Comparison of ENCODE assay signal across 28 mouse cellular contexts in genomic region chr9:52181419-52181818, GRCm38 (mm10). TPM values are rescaled to one million over a fixed set of nuclear protein-coding genes. Genes with fewer than 3 reads are reported as not detected.
A peak's percentile ranks its signal among the peaks of the same experiment; 100 is the strongest.
DNase-seq lines count a peak whose midpoint lies in the region; ATAC-seq and TF ChIP-seq lines count a peak whose summit lies in the region.
"Had no signal": no experiment of that assay in that cellular context is flagged by ENCODE, and none has a peak within 500 bp of the region (broad histone marks: within the 10 kb centered on the region; RNA-seq: fewer than 3 reads in every experiment).

No protein-coding gene starts in this region.

- H3K9ac ChIP-seq in kidney, postnatal 0 days (ENCODE audit: low read depth, low read length) = no peak overlapping the region
- H3K9ac ChIP-seq: forebrain, embryonic 13.5 days; hindbrain, embryonic 15.5 days; liver, embryonic 12.5 days; liver, postnatal 0 days; neural tube, embryonic 15.5 days had no signal

- no peak overlapping the region for H3K4me2 ChIP-seq in kidney, postnatal 0 days (ENCODE audit: low read length)
- H3K4me2 ChIP-seq: forebrain, embryonic 13.5 days; hindbrain, embryonic 15.5 days; liver, embryonic 12.5 days; neural tube, embryonic 15.5 days had no signal

- peak; percentile 54 for ATAC-seq in kidney, postnatal 0 days (replicated peaks; ENCODE audit: low FRiP score, low read depth)
- ATAC-seq in G1E (ENCODE audit: extremely low read depth, insufficient number of reproducible peaks, low FRiP score, poor library complexity, severe bottlenecking) = 0 out of 2 replicates have a peak, but pooled peaks have one; percentile 15
- ATAC-seq in granulocyte monocyte progenitor cell, adult 5-6 weeks (replicated peaks; ENCODE audit: poor library complexity, severe bottlenecking) = peak; percentile 56
- no peak for ATAC-seq in monocyte, adult 5-6 weeks (replicated peaks; ENCODE audit: insufficient number of reproducible peaks, low FRiP score, low TSS enrichment, poor library complexity, severe bottlenecking)
- ATAC-seq: activated CD4-positive, CD25-positive, alpha-beta regulatory T cell, adult 4 months; forebrain, embryonic 13.5 days; inflammation-experienced regulatory T-cells, adult 6 months; liver, embryonic 12.5 days; liver, postnatal 0 days had no signal

- WGBS in kidney, postnatal 0 days = 43% methylated on average over 2 of the region's 2 CpGs
- WGBS in embryonic facial prominence, embryonic 10.5 days = 81% methylated on average over 2 of the region's 2 CpGs

- no peaks in the 10 kb centered on the region for H3K36me3 ChIP-seq in kidney, postnatal 0 days (ENCODE audit: insufficient read depth, low read length)
- no peaks in the 10 kb centered on the region for H3K36me3 ChIP-seq in G1E (replicated peaks)
- no peaks in the 10 kb centered on the region for H3K36me3 ChIP-seq in embryonic facial prominence, embryonic 10.5 days (replicated peaks)
- H3K36me3 ChIP-seq: hindbrain, embryonic 10.5 days; hindbrain, embryonic 15.5 days; liver, embryonic 12.5 days; neural tube, embryonic 15.5 days had no signal

- no peak overlapping the region for H3K4me3 ChIP-seq in kidney, postnatal 0 days (replicated peaks; ENCODE audit: low read depth, low read length)
- H3K4me3 ChIP-seq in G1E (ENCODE audit: low read depth, low read length) = no peak overlapping the region
- H3K4me3 ChIP-seq in embryonic facial prominence, embryonic 10.5 days = no peak overlapping the region
- H3K4me3 ChIP-seq: forebrain, embryonic 13.5 days; hindbrain, embryonic 10.5 days; hindbrain, embryonic 15.5 days; liver, embryonic 12.5 days; neural tube, embryonic 15.5 days had no signal

- H3K27ac ChIP-seq in kidney, postnatal 0 days = no peak overlapping the region
- H3K27ac ChIP-seq in embryonic facial prominence, embryonic 10.5 days (replicated peaks) = no peak overlapping the region
- H3K27ac ChIP-seq: forebrain, embryonic 13.5 days; hindbrain, embryonic 10.5 days; hindbrain, embryonic 15.5 days; liver, embryonic 12.5 days; neural tube, embryonic 15.5 days; stomach, postnatal 0 days had no signal

- H3K4me1 ChIP-seq in kidney, postnatal 0 days (replicated peaks; ENCODE audit: insufficient read depth, low read length) = no peaks in the 10 kb centered on the region
- peaks cover 22% of the 10 kb centered on the region for H3K4me1 ChIP-seq in G1E (ENCODE audit: insufficient read depth, low read depth, low read length)
- peaks cover 3% of the 10 kb centered on the region; the same call in 1 of the 2 replicates for H3K4me1 ChIP-seq in embryonic facial prominence, embryonic 10.5 days
- H3K4me1 ChIP-seq: forebrain, embryonic 13.5 days; hindbrain, embryonic 10.5 days; hindbrain, embryonic 15.5 days; neural tube, embryonic 15.5 days had no signal

- no peaks in the 10 kb centered on the region for H3K9me3 ChIP-seq in kidney, postnatal 0 days (replicated peaks; ENCODE audit: low read length)
- no peaks in the 10 kb centered on the region for H3K9me3 ChIP-seq in G1E (replicated peaks)
- H3K9me3 ChIP-seq in embryonic facial prominence, embryonic 10.5 days = 0 out of 2 replicates have a peak, but pooled peaks cover 2% of the 10 kb centered on the region
- H3K9me3 ChIP-seq: hindbrain, embryonic 10.5 days; hindbrain, embryonic 15.5 days; liver, embryonic 12.5 days; neural tube, embryonic 15.5 days had no signal

- no peaks in the 10 kb centered on the region for H3K27me3 ChIP-seq in kidney, postnatal 0 days (ENCODE audit: insufficient read depth, low read length)
- no peaks in the 10 kb centered on the region for H3K27me3 ChIP-seq in G1E (ENCODE audit: insufficient read depth, low read length)
- H3K27me3 ChIP-seq in embryonic facial prominence, embryonic 10.5 days (replicated peaks; ENCODE audit: low read depth, poor library complexity, severe bottlenecking) = no peaks in the 10 kb centered on the region
- H3K27me3 ChIP-seq: forebrain, embryonic 13.5 days; hindbrain, embryonic 15.5 days; neural tube, embryonic 15.5 days had no signal

- no peak for DNase-seq in kidney, postnatal 0 days (ENCODE audit: low spot score)
- DNase-seq in kidney, postnatal 25 days = no peak
- no peak for DNase-seq in G1E (ENCODE audit: low spot score)
- no peak for DNase-seq in embryonic facial prominence, embryonic 10.5 days (ENCODE audit: low spot score)
- DNase-seq: adrenal gland, adult 2 months; adrenal gland, postnatal 36 days; cerebellum, adult 18-20 months; cerebellum, postnatal 10 days; gastrocnemius, postnatal 10 days; heart, postnatal 14 days; left cerebral cortex, postnatal 4 days; liver, postnatal 0 days; lung, postnatal 36 days; midbrain, embryonic 14.5 days; retina, postnatal 1 day; right cerebral cortex, postnatal 25 days; thymus, adult 2 months; thymus, postnatal 36 days had no signal

- TF ChIP-seq CTCF in kidney, postnatal 0 days (IDR thresholded peaks at IDR 0.05; ENCODE audit: low read depth) = no peak
- no peak for TF ChIP-seq CTCF in G1E (IDR thresholded peaks at IDR 0.05; ENCODE audit: low read depth, low read length)

RNA-seq across cellular contexts. Expression of gene Zc3h12c, which starts 13.0 kb away (rescaled TPM):
- 3.8 and 4.3 TPM in 2 replicates for polyA plus RNA-seq in kidney, postnatal 0 days (2015; fragmentation: Nextera tagmentation; extraction: Ambion mirVana)
- total RNA-seq in G1E (2014; fragmentation: Nextera tagmentation) (16.7 and 17.5 TPM in 2 replicates), G1E (2017) (20.0 and 22.7 TPM in 2 replicates)
- 0.42 and 0.63 TPM in 2 replicates for polyA plus RNA-seq in G1E (2012)
- 4.8 and 8.8 TPM in 2 replicates for total RNA-seq in granulocyte monocyte progenitor cell, adult 5-6 weeks (2014; fragmentation: Nextera tagmentation)
- 4.5 and 6.1 TPM in 2 replicates for total RNA-seq in granulocyte monocyte progenitor cell, adult 5-6 weeks (2017)
- total RNA-seq in monocyte, adult 5-6 weeks (2017) = 3.9 to 5.5 TPM (median 4.3 TPM) in 3 replicates
- 3.8 and 4.4 TPM in 2 replicates for polyA plus RNA-seq in embryonic facial prominence, embryonic 10.5 days (2016; fragmentation: Nextera tagmentation; extraction: Ambion mirVana)
